Mouse (Mus musculus): Measurements from ENCODE around the gene Zfp574. TPM values are rescaled to one million over a fixed set of nuclear protein-coding genes. Genes with fewer than 3 reads are reported as not detected.

The Zfp574 gene
- total and polyA plus RNA-seq, 3 experiments: 16.3 to 30.2 TPM; not detected in 1

DNA sequence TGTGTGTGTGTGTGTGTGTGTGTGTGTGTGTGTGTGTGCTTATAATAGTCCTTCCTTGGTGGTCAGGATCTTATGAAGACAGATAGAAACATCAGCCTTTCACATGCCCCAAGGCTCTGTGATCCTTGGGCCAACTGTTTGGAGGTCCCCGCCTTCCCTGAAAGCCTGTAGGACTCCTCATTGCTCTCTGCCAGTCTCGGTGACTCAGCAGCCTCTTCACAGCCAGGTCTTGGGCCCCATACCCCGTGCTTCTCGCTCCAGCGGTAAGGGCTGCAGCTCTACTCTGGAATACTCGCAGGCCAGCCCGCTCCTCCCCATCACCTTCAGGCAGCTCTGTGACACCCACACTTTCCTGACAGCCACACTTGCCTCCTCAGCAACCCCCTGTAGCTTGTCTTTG is 45.9 kb upstream of the Zfp574 start:
- Histone ChIP-seq H3K27ac (ENCODE audit: control insufficient read depth, low read depth, low read length) (no peak overlapping the region), H3K9ac (ENCODE audit: control insufficient read depth, low read depth, low read length, poor library complexity, severe bottlenecking) (no peak overlapping the region), H3K36me3 (ENCODE audit: control insufficient read depth in 1 of 2, insufficient read depth in 2 of 2, low read length in 2 of 2) (no peaks in the 10 kb centered on the region), H3K4me1 (ENCODE audit: control insufficient read depth in 1 of 2, insufficient read depth in 2 of 2, low read length in 2 of 2) (no peaks in the 10 kb centered on the region), H3K4me3 (ENCODE audit: control insufficient read depth in 1 of 2, insufficient read depth in 1 of 2, low read depth in 2 of 2, low read length in 2 of 2) (no peak overlapping the region), H3K27me3 (ENCODE audit: control insufficient read depth in 1 of 2, insufficient read depth in 2 of 2, low read length in 2 of 2) (no peaks in the 10 kb centered on the region), H3K9me3 (replicated peaks; ENCODE audit: insufficient read depth, low read length) (no peaks in the 10 kb centered on the region), H3K79me2 (ENCODE audit: control insufficient read depth, insufficient read depth, low read length, poor library complexity) (no peaks in the 10 kb centered on the region)
- peak; percentile 42 for DNase-seq (ENCODE audit: low read depth, low spot score)
- TF ChIP-seq MYC (IDR thresholded peaks at IDR 0.05; ENCODE audit: low read depth, low read length): no peak
- TF ChIP-seq RAD21 (IDR thresholded peaks at IDR 0.05; ENCODE audit: low read depth, low read length): no peak
- TF ChIP-seq E2F4 (IDR thresholded peaks at IDR 0.05; ENCODE audit: borderline replicate concordance, low read depth, low read length): no peak
- no peak for TF ChIP-seq KAT2A (conservative IDR thresholded peaks at IDR 0.05; ENCODE audit: low read depth, low read length)
- no peak for TF ChIP-seq GABPA (IDR thresholded peaks at IDR 0.05; ENCODE audit: low read depth, low read length)
- no peak for TF ChIP-seq MYB (IDR thresholded peaks at IDR 0.05; ENCODE audit: low read depth, low read length)
- no peak for TF ChIP-seq NELFE (IDR thresholded peaks at IDR 0.05; ENCODE audit: low read depth, low read length)
- TF ChIP-seq POLR2AphosphoS2 (IDR thresholded peaks at IDR 0.05; ENCODE audit: low read length): no peak
- TF ChIP-seq CHD2 (IDR thresholded peaks at IDR 0.05; ENCODE audit: low read length): no peak
- no peak for TF ChIP-seq GATA1 (IDR thresholded peaks at IDR 0.05; ENCODE audit: low read depth, low read length)
- no peak for TF ChIP-seq ZMIZ1 (IDR thresholded peaks at IDR 0.05; ENCODE audit: low read depth, low read length)
- no peak for TF ChIP-seq JUND (IDR thresholded peaks at IDR 0.05; ENCODE audit: low read depth, low read length)
- no peak for TF ChIP-seq TBP (IDR thresholded peaks at IDR 0.05; ENCODE audit: low read depth, low read length)

DNA sequence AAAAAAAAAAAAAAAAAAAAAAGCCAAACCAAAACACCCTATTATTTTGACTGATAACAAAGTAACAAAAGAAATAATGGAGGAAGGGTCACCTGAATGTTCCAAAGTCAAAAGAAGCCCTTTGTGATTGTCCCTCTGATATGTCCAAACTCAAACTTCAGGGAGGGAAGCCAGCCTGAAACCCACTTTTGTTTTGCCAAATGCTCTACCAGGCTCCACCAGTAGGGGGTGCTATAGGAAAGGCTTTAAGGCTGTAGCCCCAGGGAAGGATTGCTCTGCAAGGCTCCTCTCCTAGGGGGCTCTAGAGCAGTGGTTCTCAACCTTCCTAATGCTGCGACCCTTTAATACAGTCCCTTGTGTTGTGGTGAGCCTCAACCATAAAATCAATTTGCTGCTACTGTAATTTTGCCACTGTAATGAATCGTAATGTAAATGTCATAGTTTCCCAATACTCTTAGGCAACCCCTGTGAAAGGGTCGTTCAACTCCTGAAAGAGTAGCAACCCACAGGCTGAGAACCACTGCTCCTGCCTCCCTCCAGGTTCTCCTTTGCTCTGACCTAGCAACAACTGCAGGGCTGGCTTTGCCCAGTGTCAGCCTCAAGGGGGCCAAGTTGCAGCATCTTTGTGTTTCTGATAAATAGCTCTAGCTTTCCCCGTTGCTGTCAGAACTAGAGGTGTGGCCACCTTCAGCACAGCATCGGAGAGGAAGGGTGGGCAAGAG is 42.2 kb upstream of the Zfp574 start:
- no peaks in the 10 kb centered on the region for H3K79me2 ChIP-seq (ENCODE audit: control insufficient read depth, insufficient read depth, low read length, poor library complexity)
- TF ChIP-seq GABPA (IDR thresholded peaks at IDR 0.05; ENCODE audit: low read depth, low read length) (no peak), USF1 (IDR thresholded peaks at IDR 0.05; ENCODE audit: low read depth, low read length) (no peak), POLR2AphosphoS2 (IDR thresholded peaks at IDR 0.05; ENCODE audit: low read length) (no peak), BHLHE40 (IDR thresholded peaks at IDR 0.05; ENCODE audit: borderline replicate concordance, low read depth, low read length) (peak; percentile 30; the same call in 1 of the 2 replicates), MYC (IDR thresholded peaks at IDR 0.05; ENCODE audit: low read depth, low read length) (no peak), CHD2 (IDR thresholded peaks at IDR 0.05; ENCODE audit: low read length) (no peak), ETS1 (IDR thresholded peaks at IDR 0.05; ENCODE audit: low read depth, low read length) (no peak), SMC3 (IDR thresholded peaks at IDR 0.05; ENCODE audit: low read depth, low read length) (peak; percentile 63), USF2 (IDR thresholded peaks at IDR 0.05; ENCODE audit: borderline replicate concordance in 1 of 2, insufficient read depth in 1 of 2, low read depth in 1 of 2, low read length in 2 of 2) (no peak), ZC3H11A (IDR thresholded peaks at IDR 0.05; ENCODE audit: low read depth, low read length) (peak; percentile 40), JUND (IDR thresholded peaks at IDR 0.05; ENCODE audit: low read depth, low read length) (no peak), RAD21 (IDR thresholded peaks at IDR 0.05; ENCODE audit: low read depth, low read length) (peak; percentile 70), NRF1 (IDR thresholded peaks at IDR 0.05; ENCODE audit: insufficient read depth, low read depth, low read length, poor library complexity, severe bottlenecking) (no peak), ELF1 (IDR thresholded peaks at IDR 0.05; ENCODE audit: low read depth, low read length) (no peak), CTCF (IDR thresholded peaks at IDR 0.05 in 2 of 3, conservative IDR thresholded peaks at IDR 0.05 in 1 of 3; ENCODE audit: control insufficient read depth in 1 of 3, insufficient read depth in 1 of 3, low read depth in 2 of 3, low read length in 3 of 3, poor library complexity in 1 of 3, severe bottlenecking in 1 of 3) (peak; percentile 86 to 96 (median 90)), NELFE (IDR thresholded peaks at IDR 0.05; ENCODE audit: low read depth, low read length) (no peak), ZNF384 (IDR thresholded peaks at IDR 0.05; ENCODE audit: low read depth, low read length) (peak; percentile 92)
- H3K4me3 ChIP-seq (ENCODE audit: control insufficient read depth in 1 of 2, insufficient read depth in 1 of 2, low read depth in 2 of 2, low read length in 2 of 2): no peak overlapping the region
- H3K27me3 ChIP-seq (ENCODE audit: control insufficient read depth in 1 of 2, insufficient read depth in 2 of 2, low read length in 2 of 2): no peaks in the 10 kb centered on the region
- no peaks in the 10 kb centered on the region for H3K36me3 ChIP-seq (ENCODE audit: control insufficient read depth in 1 of 2, insufficient read depth in 2 of 2, low read length in 2 of 2)
- no peaks in the 10 kb centered on the region for H3K4me1 ChIP-seq (ENCODE audit: control insufficient read depth in 1 of 2, insufficient read depth in 2 of 2, low read length in 2 of 2)
- H3K27ac ChIP-seq (ENCODE audit: control insufficient read depth, low read depth, low read length): no peak overlapping the region
- H3K9ac ChIP-seq (ENCODE audit: control insufficient read depth, low read depth, low read length, poor library complexity, severe bottlenecking): no peak overlapping the region
- no peaks in the 10 kb centered on the region for H3K9me3 ChIP-seq (replicated peaks; ENCODE audit: insufficient read depth, low read length)
- peak; percentile 81 for DNase-seq (ENCODE audit: low read depth, low spot score)

All from MEL (cell line).